Mouse (Mus musculus) forebrain, embryonic 11.5 days (tissue): ENCODE measurements around the gene Ddx41. TPM values are rescaled to one million over a fixed set of nuclear protein-coding genes. Genes with fewer than 3 reads are reported as not detected.

Experiments
- ATAC-seq: fragments of 200-750 bp; cut with Nextera tagmentation; replicated peaks from 2 replicates; pipeline ENCODE4 v1.8.0; 2017; ENCODE audit warnings: moderate TSS enrichment; ENCODE audit not compliant: low FRiP score
- DNase-seq: peaks from one replicate; pipeline ENCODE4 v3.0.0-alpha.2; 2017; ENCODE audit warnings: low spot score
- H3K27ac ChIP-seq: fragments of 300-500 bp; sonication (generic); 2 replicates; pipeline ENCODE4 v1.5.1; 2014; ENCODE audit warnings: low read depth, low read length
- H3K27me3 ChIP-seq: fragments of 300-500 bp; sonication (generic); 2 replicates; pipeline ENCODE4 v1.6.1; 2014; ENCODE audit warnings: mild to moderate bottlenecking, low read length, mixed read lengths; ENCODE audit not compliant: control insufficient read depth, insufficient read depth
- H3K36me3 ChIP-seq: fragments of 300-500 bp; sonication (generic); 2 replicates; pipeline ENCODE4 v1.6.1; 2014; ENCODE audit warnings: mild to moderate bottlenecking, low read length, moderate library complexity, mixed read lengths; ENCODE audit not compliant: control insufficient read depth, insufficient read depth
- H3K4me1 ChIP-seq: fragments of 300-500 bp; sonication (generic); replicated peaks from 2 replicates; pipeline ENCODE4 v1.6.1; 2014; ENCODE audit warnings: low read length, mixed read lengths; ENCODE audit not compliant: control insufficient read depth, insufficient read depth
- H3K4me2 ChIP-seq: fragments of 300-500 bp; sonication (generic); 2 replicates; pipeline ENCODE4 v1.6.1; 2014; ENCODE audit warnings: low read depth, mild to moderate bottlenecking, low read length, moderate library complexity, mixed read lengths; ENCODE audit not compliant: severe bottlenecking
- H3K4me3 ChIP-seq: fragments of 300-500 bp; sonication (generic); 2 replicates; pipeline ENCODE4 v1.5.1; 2014; ENCODE audit warnings: low read depth, low read length
- H3K9ac ChIP-seq: fragments of 300-500 bp; sonication (generic); 2 replicates; pipeline ENCODE4 v1.6.1; 2014; ENCODE audit warnings: low read length
- H3K9me3 ChIP-seq: fragments of 300-500 bp; sonication (generic); 2 replicates; pipeline ENCODE4 v1.6.1; 2016; ENCODE audit warnings: low read length, mixed read lengths; ENCODE audit not compliant: control insufficient read depth
- WGBS: fragments of 180-500 bp; shearing (Covaris S2); extraction: QIAGEN DNeasy Blood & Tissue Kit; methylation state at CpG from one replicate; pipeline ENCODE4 v1.1.7; 2014; 5-methylcytosine and 5-hydroxymethylcytosine counted together
- polyA plus RNA-seq: library from polyadenylated mRNA; unstranded; fragments of >200 nt; fragmentation: Nextera tagmentation; extraction: Ambion mirVana; gene quantifications from 2 replicates; pipeline ENCODE4 v1.2.1, GENCODE M21; 2014

The Ddx41 gene
- polyA plus RNA-seq, 1 experiment from 2014 or later: 79.3 TPM

DNA sequence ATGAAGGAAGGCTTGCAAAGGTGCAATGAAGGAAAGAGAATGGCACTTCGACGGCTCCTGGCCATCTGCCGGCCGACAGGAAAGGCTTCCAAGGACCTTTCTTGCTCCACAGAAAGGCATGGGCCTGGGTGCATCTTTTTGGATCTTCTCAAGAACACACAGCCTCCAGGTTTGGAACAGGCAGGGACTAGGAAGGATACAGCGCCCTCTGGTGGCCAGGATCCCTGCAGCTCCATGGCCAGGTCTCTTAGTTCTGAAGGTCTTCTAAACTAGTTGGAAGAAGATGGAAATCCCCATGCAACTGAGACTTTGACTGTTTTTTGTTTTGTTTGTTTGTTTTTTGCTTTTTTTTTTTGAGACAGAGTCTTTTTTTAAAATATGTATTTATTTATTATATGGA lies 19.5 kb downstream of the Ddx41 start:
- Histone ChIP-seq H3K4me2 (no peak overlapping the region), H3K4me3 (no peak overlapping the region), H3K27me3 (no peaks in the 10 kb centered on the region), H3K36me3 (no peaks in the 10 kb centered on the region), H3K4me1 (peaks cover 6% of the 10 kb centered on the region), H3K9me3 (no peaks in the 10 kb centered on the region), H3K9ac (no peak overlapping the region), H3K27ac (no peak overlapping the region)
- WGBS: 8% methylated on average over 5 of the region's 5 CpGs
- DNase-seq: peak; percentile 95
- ATAC-seq: no peak

DNA sequence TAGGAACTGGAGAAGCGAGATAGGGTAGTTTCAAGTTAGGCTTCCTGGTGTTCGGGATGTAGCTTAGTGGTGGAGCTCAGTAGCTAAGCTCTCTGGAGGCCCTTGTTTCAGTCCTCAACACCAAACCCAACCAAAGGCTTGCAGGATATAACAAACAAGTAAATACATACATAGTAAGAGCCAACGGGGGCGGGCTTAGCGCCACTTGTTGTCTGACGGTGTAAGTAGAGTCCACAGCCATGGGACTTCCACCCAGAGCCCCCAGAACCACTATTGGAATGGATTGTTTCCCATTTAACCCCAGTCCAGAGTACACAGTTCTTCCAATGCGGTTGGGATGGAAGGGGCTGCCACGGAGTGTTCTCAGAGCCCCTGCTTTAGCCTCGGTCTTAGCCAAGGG lies 22.6 kb downstream of the Ddx41 start:
- no peak overlapping the region for H3K27ac ChIP-seq
- no peaks in the 10 kb centered on the region for H3K9me3 ChIP-seq
- H3K27me3 ChIP-seq: no peaks in the 10 kb centered on the region
- peak overlapping the region; percentile 98 for H3K4me2 ChIP-seq
- H3K36me3 ChIP-seq: no peaks in the 10 kb centered on the region
- peaks cover 25% of the 10 kb centered on the region for H3K4me1 ChIP-seq
- DNase-seq: no peak
- ATAC-seq: no peak
- peak overlapping the region; percentile 83; the same call in 1 of the 2 replicates for H3K4me3 ChIP-seq
- no peak overlapping the region for H3K9ac ChIP-seq
- 38% methylated on average over 9 of the region's 9 CpGs for WGBS

DNA sequence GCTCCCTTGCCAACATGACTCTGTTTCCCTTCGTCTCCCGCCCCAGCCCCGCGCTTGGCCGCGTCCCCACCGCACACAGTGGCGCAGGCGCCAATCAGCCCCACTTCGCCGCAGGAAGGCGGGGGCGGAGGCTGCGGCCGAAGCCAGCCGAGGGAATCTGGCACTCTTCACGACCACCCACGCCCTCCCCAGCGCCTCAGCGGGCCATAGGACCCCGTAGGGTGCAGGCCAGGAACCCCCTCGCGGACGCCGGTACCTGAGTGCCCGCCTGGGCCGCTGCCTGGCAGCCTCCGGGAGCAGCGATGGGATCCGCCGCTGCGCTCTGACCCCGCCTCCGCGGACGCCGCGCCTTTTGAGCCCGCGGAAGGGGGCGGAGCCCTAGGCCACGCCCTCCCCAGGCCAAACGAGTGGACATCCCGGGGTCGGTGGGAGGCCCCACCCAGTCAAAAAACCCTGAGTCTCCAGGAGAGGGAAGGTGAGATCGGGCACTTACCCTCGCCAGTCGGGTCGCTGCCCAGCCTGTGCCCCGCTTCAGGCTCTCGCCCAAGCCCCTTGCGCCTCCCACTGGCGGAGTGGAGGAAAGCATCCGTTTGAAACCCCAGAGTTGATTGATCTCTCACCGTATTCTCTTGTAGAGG lies 23.2 kb downstream of the Ddx41 start, which contains the start of gene Pdlim7:
Gene Pdlim7 (minus strand): TSS at position 566 of the 638 bp plus-strand sequence.
- Histone ChIP-seq H3K27me3 (no peaks in the 10 kb centered on the region), H3K4me1 (peaks cover 25% of the 10 kb centered on the region), H3K27ac (0 out of 2 replicates have a peak within 1 kb of the TSS, but pooled peaks have one; percentile 31), H3K36me3 (peaks cover 3% of the 10 kb centered on the region; the same call in 1 of the 2 replicates), H3K4me2 (peak within 1 kb of the TSS; percentile 98), H3K9ac (peak within 1 kb of the TSS; percentile 88), H3K4me3 (peak within 1 kb of the TSS; percentile 83), H3K9me3 (no peaks in the 10 kb centered on the region)
- peak; percentile 94 for DNase-seq
- peak; percentile 79 for ATAC-seq
- under 1% methylated on average over 55 of the region's 55 CpGs for WGBS

DNA sequence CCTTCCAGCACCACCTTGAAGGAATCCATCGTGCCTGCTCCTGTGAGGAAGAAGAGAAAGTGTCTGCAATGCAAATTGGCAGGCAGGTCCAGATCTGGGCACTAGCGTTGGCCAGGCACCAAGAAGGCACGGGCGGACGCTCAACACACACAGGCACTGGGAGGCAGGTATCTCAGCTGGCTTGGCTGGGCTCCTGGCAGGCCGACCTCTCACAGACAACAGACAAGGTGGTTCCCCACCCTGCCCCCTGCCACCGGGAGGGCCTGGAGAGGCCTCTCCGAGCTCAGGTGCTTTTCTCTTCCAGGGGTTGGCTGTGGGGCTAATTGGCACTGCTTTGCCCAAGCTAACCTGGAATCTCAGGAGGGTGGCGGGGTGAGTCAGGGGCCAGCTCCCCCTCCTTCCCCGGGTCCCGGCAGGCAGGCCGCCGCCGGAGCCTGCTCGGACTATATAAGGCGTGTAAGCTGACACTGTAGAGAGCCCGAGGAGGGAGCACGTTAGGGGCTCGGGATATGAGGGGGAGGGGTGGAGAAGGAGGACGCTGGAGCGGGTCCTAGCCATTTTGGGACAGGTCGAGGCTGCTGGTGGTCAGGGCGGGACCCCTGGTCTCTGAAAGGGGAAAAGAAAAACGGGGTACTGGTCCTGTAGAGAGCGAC lies 24.0 kb downstream of the Ddx41 start:
- H3K9me3 ChIP-seq: no peaks in the 10 kb centered on the region
- ATAC-seq: peak; percentile 54
- no peaks in the 10 kb centered on the region for H3K27me3 ChIP-seq
- peak overlapping the region; percentile 83 for H3K4me3 ChIP-seq
- H3K27ac ChIP-seq: 0 out of 2 replicates have a peak overlapping the region, but pooled peaks have one; percentile 6
- peaks cover 3% of the 10 kb centered on the region; the same call in 1 of the 2 replicates for H3K36me3 ChIP-seq
- H3K4me1 ChIP-seq: peaks cover 25% of the 10 kb centered on the region
- peak overlapping the region; percentile 98 for H3K4me2 ChIP-seq
- peak; percentile 74 for DNase-seq
- peak overlapping the region; percentile 88 for H3K9ac ChIP-seq
- 3% methylated on average over 25 of the region's 25 CpGs for WGBS

DNA sequence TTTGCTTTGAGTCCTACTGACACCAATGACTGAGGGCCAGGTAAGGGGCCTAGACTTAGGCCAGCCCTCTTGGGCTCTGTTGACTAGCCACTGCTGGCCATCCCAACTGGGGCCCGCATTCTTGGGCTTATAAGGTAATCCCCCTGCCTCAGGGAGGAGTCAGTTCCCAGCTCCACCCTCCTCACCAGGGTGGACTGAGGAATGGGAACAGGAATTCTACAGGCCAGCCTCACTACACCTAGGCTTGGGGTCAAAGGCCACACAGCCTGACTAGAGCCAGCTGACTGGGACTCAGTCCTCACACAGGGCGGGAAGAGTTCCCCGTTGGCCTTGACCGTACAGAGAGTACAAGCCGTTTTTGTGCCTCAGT lies 25.0 kb downstream of the Ddx41 start:
- Histone ChIP-seq H3K9me3 (no peaks in the 10 kb centered on the region), H3K9ac (peak overlapping the region; percentile 33; the same call in 1 of the 2 replicates), H3K27me3 (no peaks in the 10 kb centered on the region), H3K4me3 (peak overlapping the region; percentile 2; the same call in 1 of the 2 replicates), H3K36me3 (peaks cover 3% of the 10 kb centered on the region; the same call in 1 of the 2 replicates), H3K4me2 (peak overlapping the region; percentile 98), H3K27ac (peak overlapping the region; percentile 72; the same call in 1 of the 2 replicates), H3K4me1 (peaks cover 25% of the 10 kb centered on the region)
- DNase-seq (no peak), ATAC-seq (no peak)
- 28% methylated on average over 5 of the region's 5 CpGs for WGBS

DNA sequence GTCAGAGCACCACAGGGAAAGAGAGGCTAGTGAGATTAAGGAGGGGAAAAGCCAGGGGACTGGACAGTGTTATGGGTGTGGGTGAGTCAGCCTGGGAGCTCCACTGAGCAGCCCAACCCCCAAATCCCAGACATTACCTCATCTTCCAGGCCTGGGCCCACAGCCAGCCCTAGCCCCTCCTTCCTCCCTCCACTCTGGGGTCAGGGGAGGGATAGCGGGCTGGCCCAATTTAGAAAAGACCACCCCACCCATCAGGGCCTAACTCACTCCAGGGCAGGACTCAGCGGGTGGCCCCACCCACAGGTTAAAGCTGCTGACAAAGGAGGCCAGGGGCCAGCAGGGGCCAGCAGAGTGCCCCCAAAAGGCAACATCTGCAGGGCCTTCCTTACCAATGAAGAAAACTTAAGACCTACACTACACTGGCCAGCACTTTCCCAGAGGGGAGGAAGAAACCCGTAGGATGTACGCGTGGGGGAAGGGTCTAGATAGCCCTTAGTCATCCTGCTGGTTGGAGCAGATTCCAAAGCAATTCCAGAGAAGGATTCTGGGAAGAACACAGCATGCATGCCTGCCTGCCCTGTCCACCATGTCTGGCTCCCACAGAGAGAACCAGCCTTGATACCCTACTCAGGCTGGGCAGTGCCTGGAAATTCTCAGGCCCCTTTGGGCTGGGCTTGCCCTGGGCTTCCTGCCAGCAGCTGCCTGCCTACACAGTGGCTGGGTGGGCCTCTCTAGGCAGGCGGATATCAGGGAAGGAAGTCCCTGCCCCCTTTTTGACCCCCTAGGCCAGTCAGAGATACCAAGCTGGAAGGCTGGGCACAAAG lies 25.6 kb downstream of the Ddx41 start:
- H3K9ac ChIP-seq: peak overlapping the region; percentile 33; the same call in 1 of the 2 replicates
- H3K4me1 ChIP-seq: peaks cover 25% of the 10 kb centered on the region
- peaks cover 3% of the 10 kb centered on the region; the same call in 1 of the 2 replicates for H3K36me3 ChIP-seq
- peak overlapping the region; percentile 72 for H3K27ac ChIP-seq
- peak overlapping the region; percentile 2 for H3K4me3 ChIP-seq
- ATAC-seq (peak; percentile 63), DNase-seq (peak; percentile 73)
- no peaks in the 10 kb centered on the region for H3K27me3 ChIP-seq
- 9% methylated on average over 6 of the region's 6 CpGs for WGBS
- H3K4me2 ChIP-seq: peak overlapping the region; percentile 98
- no peaks in the 10 kb centered on the region for H3K9me3 ChIP-seq

DNA sequence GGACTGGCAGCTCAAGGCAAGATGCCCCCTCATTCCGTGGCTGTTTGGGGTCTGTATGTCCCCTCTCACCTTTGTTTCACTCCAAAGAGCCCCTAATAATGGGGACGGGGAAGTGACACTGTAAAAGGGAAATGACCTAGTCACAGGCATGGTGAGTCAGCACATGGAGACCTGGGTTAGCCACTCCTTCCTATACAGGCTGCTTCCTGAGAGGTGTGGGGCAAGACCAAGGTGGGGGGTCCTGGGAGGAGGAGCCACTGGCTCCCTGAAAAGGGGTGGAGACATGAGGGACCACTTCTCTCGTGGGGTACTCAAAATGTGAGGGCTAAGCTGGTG lies 26.2 kb downstream of the Ddx41 start:
- Histone ChIP-seq H3K4me2 (peak overlapping the region; percentile 98; the same call in 1 of the 2 replicates), H3K9ac (0 out of 2 replicates have a peak overlapping the region, but pooled peaks have one; percentile 12), H3K27ac (peak overlapping the region; percentile 72), H3K4me1 (peaks cover 25% of the 10 kb centered on the region), H3K27me3 (no peaks in the 10 kb centered on the region), H3K9me3 (no peaks in the 10 kb centered on the region), H3K36me3 (peaks cover 5% of the 10 kb centered on the region), H3K4me3 (no peak overlapping the region)
- WGBS: 27% methylated on average over 3 of the region's 3 CpGs
- ATAC-seq (0 out of 2 replicates have a peak, but pooled peaks have one; percentile 1), DNase-seq (no peak)

DNA sequence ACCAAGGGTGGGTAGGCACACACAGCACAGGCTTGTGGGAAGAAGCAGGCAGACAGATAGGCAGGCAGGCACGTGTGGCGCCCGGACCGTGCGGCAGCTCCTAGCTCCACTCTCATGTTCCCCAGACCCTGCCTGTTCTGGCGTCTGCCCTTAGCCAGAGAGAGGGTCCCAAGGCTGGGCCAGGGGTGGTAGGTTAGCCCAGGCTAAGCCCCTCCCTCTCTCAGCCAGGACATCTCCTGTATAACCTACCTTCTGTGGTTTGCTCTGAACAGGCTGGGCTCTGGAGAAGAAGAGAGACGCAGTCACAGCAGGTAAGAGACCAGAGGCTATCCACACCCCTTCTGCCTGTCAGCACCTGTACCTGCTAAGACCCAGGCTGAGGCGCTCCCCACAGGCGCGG lies 27.9 kb downstream of the Ddx41 start:
- no peak for DNase-seq
- Histone ChIP-seq H3K27me3 (no peaks in the 10 kb centered on the region), H3K4me2 (no peak overlapping the region), H3K4me3 (no peak overlapping the region), H3K9me3 (no peaks in the 10 kb centered on the region), H3K36me3 (peaks cover 11% of the 10 kb centered on the region), H3K4me1 (peaks cover 25% of the 10 kb centered on the region), H3K9ac (no peak overlapping the region), H3K27ac (no peak overlapping the region)
- 89% methylated on average over 10 of the region's 10 CpGs for WGBS
- ATAC-seq: no peak
